Mouse (Mus musculus): ENCODE results near the gene Cpt2.

GRCm38 (mm10) chr4:107906561-107906960, 16.8 kb downstream of the Cpt2 start:
- no peak for TF ChIP-seq POLR2A (IDR thresholded peaks at IDR 0.05; ENCODE audit: low read depth, low read length)
- no peak for TF ChIP-seq CTCF (IDR thresholded peaks at IDR 0.05; ENCODE audit: extremely low read depth, insufficient read length, insufficient replicate concordance, low read depth, low read length)
